Mouse (Mus musculus) urinary bladder, adult 18-20 months (tissue): ENCODE data around the gene Gm5294.

Experiments used
- DNase-seq, 2 experiments: peaks; one replicate each; pipeline ENCODE4 v3.0.0; 2022; ENCODE audit warnings: low spot score in 2 of 2, mixed read lengths in 2 of 2

The Gm5294 gene

GRCm38 (mm10) chr5:138849682-138850461, 30.0 kb downstream of the Gm5294 start:
- peak in 1 of 2 experiments; percentile 6 for DNase-seq

- DNase-seq, result no peak
Measured at GRCm38 (mm10) chr5:138850462-138850844, 30.6 kb downstream of the Gm5294 start.

- no peak for DNase-seq
Measured at GRCm38 (mm10) chr5:138851296-138851780, 31.5 kb downstream of the Gm5294 start.

DNA sequence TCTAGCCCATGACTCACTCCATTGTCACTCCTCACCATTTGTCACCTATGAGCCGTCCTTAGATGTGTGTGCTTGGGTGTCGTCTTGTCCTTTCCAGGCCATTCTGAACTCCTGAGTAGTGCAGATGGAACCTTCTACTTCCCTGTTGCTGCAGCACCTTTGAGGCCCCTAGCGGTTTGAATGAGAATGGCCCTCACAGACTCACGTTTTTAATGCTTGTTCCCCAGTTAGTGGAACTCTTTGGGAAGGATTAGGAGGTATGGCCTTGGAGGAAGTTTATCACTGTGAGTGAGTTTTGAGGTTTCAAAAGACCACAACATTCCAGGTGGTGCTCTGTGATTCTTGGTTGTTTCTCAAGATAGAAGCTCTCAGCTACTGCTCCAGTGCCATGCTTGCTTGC, 32.3 kb downstream of the Gm5294 start:
- DNase-seq, result no peak

DNA sequence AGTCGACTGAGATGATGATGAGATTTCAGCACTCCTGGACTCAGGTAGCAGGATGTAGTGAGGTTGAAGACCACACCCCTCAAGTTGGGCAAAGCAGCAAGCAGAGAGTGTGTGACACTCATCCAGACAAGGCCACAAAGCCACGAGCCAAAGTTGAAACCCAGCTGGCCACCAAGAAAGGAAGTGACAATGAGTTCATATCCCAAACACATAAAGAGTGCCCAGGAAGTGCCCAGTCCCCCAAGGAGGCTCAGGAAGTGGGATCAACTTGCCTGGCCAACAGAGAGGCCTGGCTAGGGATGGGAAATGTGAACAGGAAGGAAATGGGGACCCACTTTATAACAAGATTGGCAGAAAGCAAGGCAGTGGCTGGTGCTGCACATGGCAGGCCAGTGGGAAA, 33.5 kb downstream of the Gm5294 start:
- DNase-seq, result no peak

DNA sequence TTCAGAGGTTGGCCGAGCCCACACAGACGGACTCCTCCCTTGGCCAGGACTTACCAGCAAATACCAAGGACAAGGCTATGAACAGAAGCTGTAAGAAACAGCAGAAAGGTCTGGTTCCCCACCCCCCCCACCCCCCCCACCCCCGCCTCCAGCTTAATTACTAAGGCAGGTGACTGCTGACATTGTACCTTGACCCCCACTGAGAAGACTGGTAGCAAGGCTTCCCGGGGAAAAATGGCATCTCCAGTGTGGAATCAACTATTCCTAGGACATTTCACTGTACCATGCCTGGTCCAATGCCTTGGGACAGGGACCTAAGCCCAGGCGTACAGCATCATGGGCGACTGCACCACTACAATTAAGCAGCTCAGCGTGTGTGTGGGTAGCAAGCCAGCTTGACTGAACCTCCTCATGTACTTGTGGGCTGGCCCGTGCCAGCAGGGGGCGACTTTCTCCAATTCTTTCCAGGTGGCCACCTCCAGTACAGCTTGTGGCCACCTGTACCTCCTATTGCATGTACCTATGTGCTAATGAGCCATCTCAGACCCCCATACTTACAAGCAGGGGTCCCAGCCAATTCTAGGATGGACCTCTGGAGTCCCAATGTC, 37.2 kb downstream of the Gm5294 start:
- DNase-seq, result peak; percentile 69 to 82

DNA sequence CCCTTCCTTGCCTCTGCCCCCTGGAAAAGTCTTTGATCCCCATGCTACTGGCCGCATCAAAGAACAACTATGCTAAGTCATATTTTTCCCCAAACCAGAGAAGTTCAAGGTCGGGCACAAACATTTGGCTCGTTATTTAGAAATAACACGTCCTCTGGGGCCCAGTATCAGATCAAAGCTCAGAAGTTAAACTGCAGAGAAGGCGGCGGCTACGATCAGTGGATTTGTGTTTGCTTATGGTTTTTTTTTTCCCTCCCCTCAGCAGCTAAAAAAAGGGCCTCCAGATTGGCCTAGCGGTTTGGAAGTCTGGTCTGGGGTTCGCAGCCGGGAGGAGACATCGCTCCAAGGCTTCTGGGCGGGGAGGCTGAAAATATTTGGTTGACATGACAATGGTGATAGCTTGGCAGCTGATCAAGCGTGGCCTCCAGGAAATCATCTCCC, 38.0 kb downstream of the Gm5294 start:
- DNase-seq, result no peak

- no peak for DNase-seq
Measured at GRCm38 (mm10) chr5:138863681-138864146, 43.8 kb downstream of the Gm5294 start.

- no peak for DNase-seq
Measured at GRCm38 (mm10) chr5:138864166-138864565, 44.3 kb downstream of the Gm5294 start.

DNA sequence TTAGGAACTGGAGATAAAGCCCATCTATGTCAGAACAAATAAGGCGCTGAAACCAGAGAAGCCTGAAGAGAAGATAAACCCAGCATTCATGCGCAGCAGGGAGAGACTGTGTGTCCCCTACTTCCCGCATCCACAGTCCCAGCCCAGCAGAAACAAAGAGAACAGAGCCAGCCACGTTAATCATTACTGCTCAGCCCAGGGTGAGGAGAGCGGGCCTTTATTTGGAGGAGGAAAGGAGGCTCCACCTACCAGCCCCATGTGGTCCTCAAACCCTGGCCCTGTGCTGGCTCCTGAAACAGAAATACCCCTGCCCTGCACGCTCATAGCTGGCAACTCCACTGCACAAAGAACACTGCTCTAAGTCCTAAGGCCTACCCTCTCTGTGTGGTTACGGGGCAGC, 45.0 kb downstream of the Gm5294 start:
- no peak for DNase-seq

DNA sequence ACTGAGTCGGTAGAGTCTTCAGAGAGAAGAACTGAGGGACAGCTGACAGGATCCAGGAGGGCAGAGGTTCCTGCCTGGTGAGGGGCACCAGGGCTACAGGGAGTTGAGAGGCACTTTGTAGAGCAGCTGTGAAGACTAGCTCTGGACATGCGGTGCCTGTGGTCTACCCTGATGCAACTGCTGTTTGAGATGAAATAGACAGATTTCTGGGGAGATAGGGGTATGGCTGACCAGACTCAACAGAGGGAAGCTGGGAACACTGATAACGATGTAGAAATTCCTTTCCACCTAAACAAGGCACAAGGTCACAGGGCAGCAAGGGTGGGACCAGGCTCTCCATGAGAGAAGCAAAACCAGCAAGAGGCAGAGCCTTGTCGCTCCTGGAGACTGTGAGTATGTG, 45.8 kb downstream of the Gm5294 start:
- no peak for DNase-seq
